Mouse (Mus musculus) monocyte, adult 5-6 weeks (primary cell): ENCODE results near the gene Usp21. TPM values are rescaled to one million over a fixed set of nuclear protein-coding genes. Genes with fewer than 3 reads are reported as not detected.
"Not testable (repeated sequence)": the region's sequence is repeated elsewhere in the genome, so short reads cannot be mapped to it uniquely, and the experiment has no call there.

Experiments
- ATAC-seq: fragments of 153-309, 156-312 bp; replicated peaks from 2 replicates; pipeline ENCODE4 v1.8.0; 2017; ENCODE audit warnings: mild to moderate bottlenecking; ENCODE audit not compliant: low TSS enrichment, insufficient number of reproducible peaks, severe bottlenecking, poor library complexity, low FRiP score
- total RNA-seq: library from RNA; stranded (forward); fragments of 200-1000, 200-491, 200-594 nt; gene quantifications from 3 replicates; pipeline ENCODE4 v1.2.3, GENCODE M21; 2017

Gene Usp21
- 8.1 to 12.6 TPM (median 11.2 TPM) in 3 replicates for total RNA-seq

DNA sequence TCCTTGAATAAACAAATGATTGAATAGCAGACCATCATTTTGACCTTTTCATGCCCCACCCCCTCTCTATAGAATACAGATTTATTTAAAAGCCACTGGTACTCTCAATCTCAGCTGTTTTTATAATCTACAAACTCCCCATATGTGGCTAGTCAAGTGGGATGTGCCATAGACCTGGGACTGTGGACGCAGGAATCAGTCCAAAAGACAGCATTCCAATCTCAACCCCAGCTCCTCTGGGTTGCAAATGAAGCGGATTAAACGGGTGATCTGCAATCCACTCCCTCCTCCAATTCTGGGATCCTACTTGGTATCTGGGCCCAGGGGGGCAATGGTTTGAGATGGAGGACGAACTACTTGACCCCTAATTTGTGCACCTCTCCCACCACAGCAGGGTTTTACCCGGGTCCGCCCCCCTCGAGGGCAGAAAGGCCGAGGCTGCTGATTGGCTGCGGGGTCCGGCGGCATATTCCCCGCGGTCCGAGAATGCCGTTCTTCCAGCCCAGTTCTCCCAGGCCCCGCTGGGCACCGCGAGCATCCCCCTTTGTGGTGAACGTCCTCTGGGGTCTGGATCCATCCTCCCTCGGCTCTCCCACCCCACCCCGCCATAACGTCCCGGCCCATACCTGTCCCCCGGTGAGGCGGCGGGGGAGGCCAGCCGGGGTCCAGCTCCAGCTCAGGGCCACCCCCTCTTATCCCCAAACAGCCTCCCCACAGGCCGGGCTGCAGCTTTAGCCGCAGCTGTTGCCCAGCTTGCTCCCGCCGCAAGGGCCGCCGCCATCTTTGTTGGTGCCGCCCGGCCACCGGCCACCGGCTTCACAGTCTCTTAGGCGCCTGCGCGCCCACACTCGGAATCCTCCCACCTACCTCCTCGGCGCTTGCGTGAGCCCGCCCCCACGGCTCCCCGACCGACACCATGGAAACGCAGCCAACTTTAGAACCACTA is at the start of gene Usp21:
Usp21 (minus strand) TSS at position 856 of the 946 bp plus-strand sequence.
- peak; percentile 79 for ATAC-seq

DNA sequence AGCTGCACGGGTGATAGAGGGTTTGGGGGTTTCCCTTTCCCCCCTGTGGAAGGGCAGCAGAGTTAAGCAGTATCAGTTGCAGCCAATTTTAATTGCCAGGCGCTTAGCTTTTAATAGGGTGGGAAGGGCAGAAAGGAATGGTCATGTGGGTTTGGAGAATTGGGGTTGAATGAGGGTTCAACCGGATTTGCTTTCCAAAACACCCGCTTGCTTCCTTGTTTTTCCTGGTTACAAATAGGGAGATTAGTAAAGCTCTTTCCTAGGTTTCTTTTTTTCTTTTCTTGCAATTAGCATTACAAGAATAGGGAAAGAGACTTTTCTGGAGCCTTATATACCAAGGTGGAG is 42.4 kb upstream of the Usp21 start:
- no peak for ATAC-seq

DNA sequence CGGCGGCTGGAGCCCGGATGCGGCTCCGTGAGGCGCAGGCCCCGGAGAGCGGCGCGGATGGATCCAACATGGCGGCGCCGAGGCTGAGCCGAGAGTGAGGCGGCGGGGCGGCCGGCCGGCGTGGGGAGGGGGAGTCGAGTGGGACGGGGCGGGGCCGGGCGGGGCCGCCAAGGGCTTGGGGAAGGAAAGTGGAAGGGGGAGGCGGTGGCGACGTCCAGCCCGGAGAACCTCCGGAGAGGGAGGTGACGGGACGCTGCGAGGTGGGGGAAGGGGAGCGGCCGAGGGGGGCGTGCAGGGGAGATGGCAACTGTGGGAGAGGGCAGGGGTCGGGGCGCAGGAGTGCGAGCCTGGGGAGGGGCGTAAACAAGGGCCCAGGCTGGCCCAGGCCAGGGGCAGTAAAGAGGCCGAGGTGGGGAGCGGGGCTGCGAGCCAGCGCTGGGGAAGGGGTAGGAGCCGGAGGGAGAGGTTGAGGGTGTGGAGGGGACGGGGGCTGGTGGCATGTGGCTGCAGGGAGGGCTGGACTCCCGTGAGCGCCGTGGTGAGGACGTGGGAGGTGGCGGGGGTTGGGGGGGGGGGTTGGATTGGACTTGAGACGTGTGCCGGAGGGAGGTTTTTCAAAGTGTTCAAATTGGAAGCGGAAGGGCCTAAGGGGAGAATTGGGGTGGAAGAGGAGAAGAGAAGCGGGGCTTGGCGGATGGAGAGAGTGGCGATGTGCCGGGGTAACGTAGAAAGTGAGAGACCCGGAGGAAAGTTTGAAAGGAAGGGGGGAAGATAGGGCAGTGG is 41.8 kb upstream of the Usp21 start:
- ATAC-seq, result peak; percentile 28; the same call in 1 of the 2 replicates

DNA sequence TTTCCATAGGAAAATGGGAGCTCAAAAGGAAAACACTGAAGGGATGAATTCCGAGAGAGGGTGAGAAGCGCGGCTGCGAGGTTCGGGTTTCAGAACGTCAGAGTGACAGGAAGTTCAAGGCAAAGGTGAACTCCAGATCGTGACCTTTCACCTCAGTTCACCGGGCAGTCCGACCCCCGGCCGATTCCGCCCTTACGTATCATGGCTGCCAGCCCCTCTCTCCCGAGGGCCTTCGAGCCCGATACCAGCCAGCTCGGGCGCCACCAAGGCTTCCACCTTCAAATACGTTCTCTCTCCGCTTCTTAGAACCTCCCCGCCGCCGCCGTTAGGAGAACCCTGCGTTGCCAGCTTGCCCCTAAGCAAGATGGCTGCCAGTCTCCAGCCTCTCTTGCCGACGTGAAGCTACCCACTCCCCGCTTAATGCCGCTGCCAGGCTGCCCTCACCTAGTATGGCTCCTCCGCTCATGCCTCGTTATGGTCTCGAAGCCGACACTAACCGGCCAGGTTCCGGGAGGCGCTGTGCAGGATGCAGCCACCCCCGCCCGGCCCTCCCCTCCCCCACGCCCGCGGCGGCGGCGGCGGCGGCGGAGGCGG is 41.1 kb upstream of the Usp21 start, which contains the start of gene Dedd:
Dedd (plus strand) TSS at position 307 of the 594 bp plus-strand sequence.
- peak; percentile 97 for ATAC-seq

DNA sequence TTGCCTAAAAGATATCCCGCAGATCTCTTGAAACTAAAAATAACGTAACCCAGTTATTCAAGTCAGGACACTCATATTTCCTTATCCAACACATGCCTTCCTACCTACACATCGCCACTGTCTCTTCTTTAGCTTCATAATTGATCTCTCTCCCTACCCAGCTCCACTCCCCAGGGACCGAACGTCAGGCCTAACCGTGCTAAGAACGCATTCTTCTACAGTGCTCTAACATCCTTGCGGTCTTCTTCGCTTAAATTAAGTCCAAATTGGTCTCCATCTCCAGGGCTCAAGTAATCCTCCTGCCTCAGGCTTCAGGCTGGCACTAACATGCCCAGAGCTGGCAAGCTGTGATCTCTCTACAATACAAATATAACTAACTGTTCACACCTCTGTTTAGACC is 40.5 kb upstream of the Usp21 start:
- no peak for ATAC-seq

DNA sequence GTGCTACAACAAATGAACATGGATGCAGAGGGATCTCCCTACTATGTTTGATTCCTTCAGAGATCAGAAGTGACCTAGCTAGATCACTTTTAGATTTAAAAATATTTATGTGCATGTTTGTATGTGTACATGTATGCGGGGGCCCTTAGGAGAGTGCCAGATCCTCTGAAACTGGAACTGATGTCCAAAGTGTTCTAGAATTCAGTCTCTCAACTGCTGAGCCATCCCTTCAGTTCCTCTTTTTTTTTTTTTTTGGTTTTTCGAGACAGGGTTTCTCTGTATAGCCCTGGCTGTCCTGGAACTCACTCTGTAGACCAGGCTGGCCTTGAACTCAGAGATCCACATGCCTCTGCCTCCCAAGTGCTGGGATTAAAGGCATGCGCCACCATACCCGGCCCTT is 38.8 kb upstream of the Usp21 start:
- not testable (repeated sequence) for ATAC-seq

DNA sequence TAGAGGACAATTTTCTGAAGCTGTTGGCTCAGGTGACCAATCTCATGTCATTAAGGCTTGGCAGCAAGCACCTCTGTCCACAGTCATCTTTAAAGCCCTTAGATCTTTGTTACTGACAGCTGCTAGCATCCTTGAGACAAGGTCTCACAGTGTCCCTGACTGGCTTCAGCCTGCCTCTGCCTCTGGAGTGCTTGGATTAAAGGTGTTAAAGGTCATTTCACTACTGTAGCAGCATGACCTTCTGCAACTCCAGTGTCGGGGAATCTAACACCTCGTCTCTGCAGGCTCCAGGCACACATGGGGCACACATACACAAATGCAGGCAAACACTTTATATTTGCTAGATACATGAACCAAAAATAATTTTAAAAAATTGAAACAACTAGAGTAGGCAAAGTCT is 37.8 kb upstream of the Usp21 start:
- no peak for ATAC-seq

DNA sequence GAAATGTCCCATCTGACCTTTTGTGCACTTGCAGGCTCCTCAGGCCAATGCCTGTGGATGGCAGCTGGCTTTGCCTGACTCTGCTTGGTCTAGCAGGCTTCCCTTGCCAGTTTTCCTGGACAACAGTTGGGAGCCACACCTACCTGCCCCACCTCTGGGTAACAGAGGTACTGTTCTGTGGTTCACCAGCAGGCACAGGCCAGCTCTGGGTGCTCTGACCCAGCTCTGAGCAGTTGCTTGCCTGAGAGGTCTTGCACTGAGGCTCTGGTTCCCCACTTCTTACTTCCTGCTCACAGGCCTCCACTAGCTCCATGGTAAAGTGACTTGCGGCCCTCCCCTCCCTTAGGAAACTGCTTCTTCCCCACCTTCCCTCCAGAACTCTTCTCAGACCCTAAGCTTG is 34.2 kb upstream of the Usp21 start:
- ATAC-seq, result peak; percentile 34; the same call in 1 of the 2 replicates

DNA sequence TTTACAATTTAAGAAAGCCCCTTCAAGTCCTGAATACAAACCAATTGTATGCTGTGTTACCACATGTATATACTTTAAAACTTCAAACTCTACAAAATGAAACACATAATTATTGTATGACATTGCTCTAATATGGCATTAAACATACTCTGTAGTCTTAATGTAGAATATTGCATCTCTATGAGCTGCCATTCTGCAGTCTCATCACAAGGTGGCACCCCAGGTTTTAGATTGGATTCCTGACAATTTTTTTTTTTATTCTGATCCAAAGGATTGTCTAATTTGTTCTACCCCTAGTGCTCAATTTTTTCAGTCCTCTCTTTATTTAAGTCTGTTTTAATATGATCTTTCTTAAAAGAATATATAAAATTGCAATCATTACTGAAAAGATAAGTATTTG is 33.6 kb upstream of the Usp21 start:
- ATAC-seq, result 0 out of 2 replicates have a peak, but pooled peaks have one; percentile 50

DNA sequence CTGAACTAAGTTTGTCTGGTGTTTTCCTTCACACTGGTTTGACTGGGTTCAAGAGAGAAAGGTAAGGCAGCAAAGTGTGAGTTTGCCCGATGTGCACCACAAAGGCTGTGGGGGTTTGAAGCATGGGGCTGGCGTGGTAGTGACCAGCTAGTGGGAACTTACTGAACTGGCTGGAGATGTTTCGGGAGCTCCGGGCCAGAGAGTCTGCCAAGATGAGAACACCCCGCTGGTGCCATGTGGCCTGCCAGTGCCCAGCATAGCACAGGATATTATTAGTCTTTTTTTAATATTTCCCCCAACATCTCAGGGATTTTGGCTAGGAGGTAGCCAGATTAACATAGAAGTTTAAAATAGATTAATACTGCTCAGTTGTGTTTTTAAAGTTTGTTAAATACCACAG is 32.4 kb upstream of the Usp21 start:
- no peak for ATAC-seq

DNA sequence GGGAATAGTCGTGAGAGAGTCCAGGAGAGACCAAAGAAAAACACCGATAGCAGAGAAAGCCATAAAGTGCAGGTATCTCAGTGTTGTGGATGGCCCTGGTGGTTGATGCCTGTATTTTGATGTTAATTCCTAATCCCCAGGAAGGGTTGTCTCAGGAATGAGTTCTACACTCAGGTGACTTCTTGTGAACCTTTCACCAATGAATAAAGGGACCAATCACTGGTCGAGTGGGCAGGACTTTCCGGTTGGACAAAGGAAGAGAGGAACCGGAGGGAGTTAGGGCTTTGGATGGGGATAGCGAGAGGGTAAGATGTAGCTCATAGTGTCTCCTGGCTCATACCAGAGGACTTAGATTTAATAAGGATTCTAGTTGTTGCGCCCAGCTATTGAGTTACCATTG is 32.0 kb upstream of the Usp21 start:
- ATAC-seq, result no peak

DNA sequence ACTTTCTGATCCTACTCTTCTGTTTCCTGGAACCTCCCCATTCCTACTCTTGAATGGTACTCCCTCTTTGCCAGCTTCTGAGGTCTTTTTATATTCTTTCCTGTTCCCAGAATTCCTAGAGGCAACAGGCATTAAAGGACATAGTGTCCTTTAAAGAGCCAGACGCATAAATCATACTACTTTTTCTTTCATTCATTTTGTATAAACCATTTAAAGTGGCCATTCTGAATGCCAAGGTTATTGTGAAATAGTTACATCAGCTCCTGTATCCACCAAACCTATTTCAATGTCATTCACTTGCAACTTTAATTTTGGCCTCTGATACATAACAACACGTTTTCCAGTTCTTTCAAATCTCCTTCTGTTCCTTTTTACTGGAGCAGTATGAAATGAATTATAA is 21.5 kb upstream of the Usp21 start:
- ATAC-seq, result no peak

DNA sequence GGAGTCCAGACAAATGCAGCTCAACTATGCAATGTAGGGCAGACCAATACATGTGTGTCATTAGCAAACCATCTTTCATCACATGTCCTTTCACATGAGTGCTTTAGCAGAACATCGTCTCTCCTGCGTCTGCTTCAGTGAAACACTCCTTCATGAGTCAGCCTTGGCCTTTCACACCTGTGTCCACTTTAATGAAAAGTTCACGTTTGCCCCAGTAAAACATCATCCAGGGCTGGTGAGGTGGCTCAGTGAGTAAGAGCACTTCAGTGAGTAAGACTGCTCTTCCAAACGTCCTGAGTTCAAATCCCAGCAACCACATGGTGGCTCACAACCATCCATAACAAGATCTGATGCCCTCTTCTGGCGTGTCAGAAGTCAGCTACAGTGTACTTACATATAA is 18.4 kb upstream of the Usp21 start:
- ATAC-seq, result not testable (repeated sequence)

DNA sequence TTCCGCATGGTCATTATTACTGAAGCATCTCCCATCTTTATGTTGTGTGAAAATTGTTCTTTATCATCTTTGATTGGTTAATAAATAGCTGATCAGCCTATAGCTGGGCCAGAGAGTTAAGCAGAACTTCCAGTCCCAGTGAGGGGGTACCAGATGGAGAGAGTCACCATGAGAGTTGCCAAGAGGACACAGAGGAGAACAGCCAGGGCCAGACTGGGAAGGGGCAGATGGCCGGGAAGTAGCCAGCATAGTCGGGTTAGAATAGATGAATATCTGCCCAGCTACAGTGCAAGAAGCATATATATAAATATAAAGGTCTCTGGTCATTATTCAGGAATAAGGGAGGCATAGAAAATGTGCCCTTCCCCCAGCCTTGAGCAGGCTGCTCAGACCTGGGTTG is 10.4 kb upstream of the Usp21 start:
- no peak for ATAC-seq

DNA sequence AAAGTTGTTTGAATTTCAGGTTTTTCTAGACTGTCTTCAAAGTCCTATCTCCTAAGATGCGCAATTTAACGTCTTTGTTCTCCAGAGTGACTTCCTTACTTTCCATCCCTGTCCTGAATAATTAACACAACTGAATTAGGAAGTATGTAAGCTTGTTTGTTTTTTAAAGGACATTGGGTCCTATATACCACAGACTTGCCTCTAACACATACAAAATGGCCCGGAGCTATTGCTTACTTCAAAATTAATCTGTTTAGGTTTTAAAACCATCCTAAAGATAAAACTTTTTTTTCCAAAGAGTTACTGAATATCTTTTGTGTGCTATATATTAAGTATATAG is 7.2 kb upstream of the Usp21 start:
- no peak for ATAC-seq

DNA sequence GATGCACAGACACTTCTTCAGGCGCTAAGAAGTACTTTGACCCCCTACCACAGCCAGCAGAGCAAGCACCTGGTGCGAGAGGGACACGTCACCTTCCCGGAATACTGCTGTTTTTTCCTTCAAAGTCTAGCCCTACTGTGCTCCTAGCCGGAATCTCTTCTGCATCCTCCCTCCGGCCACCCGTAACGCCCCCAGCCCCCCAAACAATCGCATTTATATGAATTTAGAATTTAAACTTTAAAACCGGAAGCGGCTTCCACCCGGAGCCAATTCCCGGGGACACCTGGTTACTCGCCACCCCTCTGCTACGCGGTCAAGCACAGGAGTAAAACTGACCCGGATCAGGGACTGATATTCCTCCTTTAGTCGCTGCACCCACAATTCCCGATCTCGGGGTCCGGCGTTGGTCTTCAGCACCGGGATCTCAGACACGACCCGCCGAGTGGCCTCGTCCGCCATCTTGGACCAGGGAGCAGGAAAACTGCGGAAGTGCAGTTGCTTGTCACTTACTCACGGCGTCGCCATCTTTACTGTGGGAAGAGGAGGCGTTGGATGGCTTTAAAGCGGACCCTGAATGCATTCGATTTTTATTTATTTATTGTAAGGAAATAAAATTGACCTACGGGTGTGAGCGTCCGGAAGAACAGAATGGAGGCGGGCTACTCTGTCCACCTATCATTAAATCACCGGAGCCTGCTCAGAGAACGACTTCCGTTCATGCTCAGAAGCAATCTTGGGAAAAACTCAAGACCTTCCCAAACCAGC is 6.7 kb upstream of the Usp21 start, which contains the start of gene Ufc1:
Ufc1 (minus strand) TSS at position 727 of the 765 bp plus-strand sequence.
- ATAC-seq, result peak; percentile 95

DNA sequence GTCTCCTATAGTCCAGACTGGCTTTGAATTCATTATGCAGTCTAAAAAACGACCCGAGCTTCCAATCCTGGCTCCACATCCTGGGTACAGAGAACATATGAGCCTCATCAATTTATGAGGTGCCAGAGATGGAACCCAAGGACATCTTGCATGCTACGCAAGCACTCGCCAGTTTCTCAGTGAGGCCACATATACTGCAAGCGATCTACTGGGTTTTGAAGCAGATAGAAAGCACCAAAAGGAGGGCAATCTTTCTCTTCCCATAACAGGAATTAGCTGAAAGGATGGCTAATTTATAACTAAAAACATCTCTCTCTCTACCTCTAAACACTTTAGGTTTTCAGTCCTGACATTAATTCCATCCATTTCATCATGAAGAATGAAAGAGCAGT is 6.1 kb upstream of the Usp21 start:
- ATAC-seq, result no peak

DNA sequence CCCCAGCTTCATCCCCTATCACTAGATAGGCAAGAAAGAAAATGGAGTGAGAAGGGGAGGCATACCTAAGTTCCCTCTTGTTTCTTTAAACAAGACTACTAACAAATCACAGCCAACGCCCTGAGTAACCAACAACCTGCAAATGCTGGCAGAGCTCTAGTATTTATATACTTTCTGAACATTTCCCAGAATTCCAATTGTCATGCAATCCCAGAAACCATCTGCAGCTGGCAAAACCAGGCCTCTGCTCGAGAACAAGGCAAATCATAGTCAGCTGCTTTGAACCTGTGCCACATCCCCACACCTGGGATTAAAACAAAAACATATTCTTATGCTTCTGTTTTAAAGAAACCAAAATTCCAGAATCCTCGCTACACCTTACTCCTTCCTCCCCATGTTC is 5.6 kb upstream of the Usp21 start:
- no peak for ATAC-seq

DNA sequence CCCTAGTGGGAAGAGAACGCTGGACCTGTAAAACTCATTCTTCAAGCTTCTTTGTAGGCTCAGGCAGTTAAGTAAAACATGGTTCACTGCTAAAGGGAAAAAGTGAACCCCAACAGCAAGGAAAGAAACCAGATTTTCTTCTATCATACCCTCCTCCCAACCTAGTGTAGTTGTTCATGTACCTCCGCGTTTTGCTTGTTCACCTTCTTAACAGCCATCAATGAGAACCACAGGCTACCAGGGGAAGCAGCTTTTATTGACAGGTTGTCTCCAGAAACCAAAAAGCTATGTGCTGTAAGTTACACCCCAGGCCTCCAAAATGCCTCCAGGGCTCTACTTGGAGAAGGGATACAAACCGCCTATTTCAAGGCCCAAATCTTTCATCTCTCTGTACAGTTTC is 537 bp upstream of the Usp21 start:
- no peak for ATAC-seq
